Mouse (Mus musculus) intestine, embryonic 14.5 days (tissue): ENCODE data around the gene Crb2. TPM values are rescaled to one million over a fixed set of nuclear protein-coding genes. Genes with fewer than 3 reads are reported as not detected.

ENCODE experiments used
- ATAC-seq: fragments of 200-750 bp; cut with Nextera tagmentation; replicated peaks from 2 replicates; pipeline ENCODE4 v1.8.0; 2017; ENCODE audit warnings: low read depth, moderate number of reproducible peaks, moderate TSS enrichment, moderate library complexity; ENCODE audit not compliant: low FRiP score, low TSS enrichment
- DNase-seq: peaks from one replicate; pipeline ENCODE4 v3.0.0-alpha.2; 2018; ENCODE audit warnings: low spot score
- H3K27ac ChIP-seq: fragments of 300-500 bp; sonication (generic); 2 replicates; pipeline ENCODE4 v1.5.1; 2014; ENCODE audit warnings: low read depth, mild to moderate bottlenecking, control low read depth
- H3K27me3 ChIP-seq: fragments of 300-500 bp; sonication (generic); replicated peaks from 2 replicates; pipeline ENCODE4 v1.6.1; 2014; ENCODE audit warnings: low read length, control low read depth; ENCODE audit not compliant: control insufficient read depth, insufficient read depth
- H3K36me3 ChIP-seq: fragments of 300-500 bp; sonication (generic); 2 replicates; pipeline ENCODE4 v1.6.1; 2014; ENCODE audit warnings: low read length, control low read depth; ENCODE audit not compliant: control insufficient read depth, insufficient read depth
- H3K4me1 ChIP-seq: fragments of 300-500 bp; sonication (generic); replicated peaks from 2 replicates; pipeline ENCODE4 v1.6.1; 2014; ENCODE audit warnings: low read length, control low read depth, mixed read lengths; ENCODE audit not compliant: control insufficient read depth, insufficient read depth
- H3K4me2 ChIP-seq: fragments of 300-500 bp; sonication (generic); 2 replicates; pipeline ENCODE4 v1.6.1; 2014; ENCODE audit warnings: low read length
- H3K4me3 ChIP-seq: fragments of 300-500 bp; sonication (generic); 2 replicates; pipeline ENCODE4 v1.5.1; 2014; ENCODE audit warnings: low read depth, low read length, control low read depth, mixed read lengths
- H3K9ac ChIP-seq: fragments of 300-500 bp; sonication (generic); 2 replicates; pipeline ENCODE4 v1.6.1; 2014; ENCODE audit warnings: mild to moderate bottlenecking, low read length
- H3K9me3 ChIP-seq: fragments of 300-500 bp; sonication (generic); 2 replicates; pipeline ENCODE4 v1.6.1; 2016; ENCODE audit warnings: low read length, control low read depth; ENCODE audit not compliant: control insufficient read depth
- WGBS: fragments of 180-500 bp; shearing (Covaris S2); extraction: QIAGEN DNeasy Blood & Tissue Kit; methylation state at CpG from one replicate; pipeline ENCODE4 v1.1.7; 2014; 5-methylcytosine and 5-hydroxymethylcytosine counted together
- polyA plus RNA-seq: library from polyadenylated mRNA; unstranded; fragments of >200 nt; fragmentation: Nextera tagmentation; extraction: Ambion mirVana; gene quantifications from 2 replicates; pipeline ENCODE4 v1.2.1, GENCODE M21; 2014

Gene Crb2
- polyA plus RNA-seq, 1 experiment from 2014 or later = 4.2 TPM

DNA sequence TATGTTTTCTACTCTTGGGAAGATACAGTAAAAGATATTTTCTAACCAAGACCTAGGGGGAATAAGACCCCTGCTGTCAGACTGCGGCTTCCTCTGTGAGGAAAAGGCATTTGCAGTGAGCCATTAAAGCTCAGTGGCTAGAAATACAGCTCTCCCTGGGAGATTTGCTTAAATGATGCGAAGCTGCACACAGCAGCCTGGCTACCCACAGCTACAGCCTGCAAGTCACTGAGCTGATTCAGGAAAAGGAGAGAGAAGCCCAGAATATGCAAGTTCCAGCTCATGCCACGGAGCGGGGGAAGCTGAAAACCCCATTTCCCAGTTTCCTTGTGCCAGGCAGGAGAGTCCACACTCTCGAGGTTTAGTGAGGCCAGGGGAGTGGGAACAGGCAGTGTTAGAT, 46.1 kb downstream of the Crb2 start:
- H3K4me1 ChIP-seq = 0 out of 2 replicates have a peak, but pooled peaks cover 7% of the 10 kb centered on the region
- no peak overlapping the region for H3K4me2 ChIP-seq
- no peaks in the 10 kb centered on the region for H3K36me3 ChIP-seq
- WGBS = 81% methylated on average over 5 of the region's 5 CpGs
- no peak for DNase-seq
- H3K27me3 ChIP-seq = no peaks in the 10 kb centered on the region
- no peaks in the 10 kb centered on the region for H3K9me3 ChIP-seq
- ATAC-seq = no peak
- H3K27ac ChIP-seq = no peak overlapping the region
- no peak overlapping the region for H3K9ac ChIP-seq
- no peak overlapping the region for H3K4me3 ChIP-seq

GRCm38 (mm10) chr2:37823826-37824225, 47.8 kb downstream of the Crb2 start:
- H3K36me3 ChIP-seq = no peaks in the 10 kb centered on the region
- H3K9ac ChIP-seq = no peak overlapping the region
- no peaks in the 10 kb centered on the region for H3K27me3 ChIP-seq
- no peak overlapping the region for H3K4me2 ChIP-seq
- H3K27ac ChIP-seq = no peak overlapping the region
- H3K9me3 ChIP-seq = no peaks in the 10 kb centered on the region
- DNase-seq = no peak
- no peak for ATAC-seq
- no peak overlapping the region for H3K4me3 ChIP-seq
- 0 out of 2 replicates have a peak, but pooled peaks cover 7% of the 10 kb centered on the region for H3K4me1 ChIP-seq
- 83% methylated on average over 2 of the region's 2 CpGs for WGBS

DNA sequence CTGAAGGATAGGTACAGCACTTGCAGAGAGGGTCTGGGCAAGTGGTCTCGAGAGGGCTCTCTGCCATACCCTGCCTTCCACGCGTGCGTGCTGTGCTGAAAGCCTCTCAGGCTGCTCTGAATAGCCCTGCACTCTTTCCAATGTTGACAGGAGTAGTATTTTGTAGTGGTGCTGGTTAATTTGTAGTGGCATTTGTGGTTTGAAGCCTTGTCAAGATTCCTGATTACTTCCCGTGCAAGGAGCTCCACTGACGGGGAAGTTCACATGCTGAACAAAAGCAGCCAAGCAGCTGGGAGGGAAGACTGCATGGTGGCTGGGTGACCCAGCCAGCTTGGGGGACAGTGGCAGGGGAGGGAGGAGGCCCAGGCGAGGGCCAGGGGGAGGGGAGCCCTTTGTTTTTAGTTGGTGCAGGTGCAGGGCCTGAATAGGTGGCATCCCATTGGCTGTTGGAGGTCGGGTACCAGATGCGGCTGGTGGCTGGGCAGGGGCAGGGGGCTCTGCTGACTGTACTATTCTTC, 53.8 kb downstream of the Crb2 start:
- Histone ChIP-seq H3K9me3 (no peaks in the 10 kb centered on the region), H3K36me3 (no peaks in the 10 kb centered on the region), H3K4me1 (no peaks in the 10 kb centered on the region), H3K4me3 (no peak overlapping the region), H3K27ac (no peak overlapping the region), H3K4me2 (no peak overlapping the region), H3K27me3 (no peaks in the 10 kb centered on the region), H3K9ac (no peak overlapping the region)
- ATAC-seq (no peak), DNase-seq (no peak)
- 55% methylated on average over 9 of the region's 9 CpGs for WGBS

DNA sequence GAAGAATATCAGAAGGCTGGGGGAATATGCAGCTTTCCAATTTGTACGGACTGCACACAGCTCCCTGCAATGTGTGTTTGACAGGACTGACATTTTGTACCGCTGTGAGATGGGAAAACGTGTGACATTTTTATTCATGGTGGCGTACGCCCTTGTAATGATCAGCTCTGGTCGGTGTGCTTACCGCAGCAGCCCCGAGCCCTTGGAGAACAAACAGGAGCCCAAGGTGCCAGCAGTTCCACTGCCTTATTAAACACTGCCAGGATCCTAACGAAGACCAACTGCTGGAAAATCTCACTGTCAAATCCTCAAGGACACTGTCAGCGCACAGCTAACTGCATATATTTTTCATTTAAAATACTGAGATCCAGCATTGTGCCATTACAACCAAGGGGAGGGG, 56.2 kb downstream of the Crb2 start:
- Histone ChIP-seq H3K4me2 (no peak overlapping the region), H3K9ac (no peak overlapping the region), H3K27me3 (no peaks in the 10 kb centered on the region), H3K4me1 (no peaks in the 10 kb centered on the region), H3K9me3 (no peaks in the 10 kb centered on the region), H3K4me3 (no peak overlapping the region), H3K36me3 (no peaks in the 10 kb centered on the region), H3K27ac (no peak overlapping the region)
- 58% methylated on average over 10 of the region's 10 CpGs for WGBS
- DNase-seq (no peak), ATAC-seq (no peak)

GRCm38 (mm10) chr2:37836926-37837325, 60.9 kb downstream of the Crb2 start:
- Histone ChIP-seq H3K4me3 (no peak overlapping the region), H3K36me3 (no peaks in the 10 kb centered on the region), H3K9me3 (no peaks in the 10 kb centered on the region), H3K9ac (no peak overlapping the region), H3K27me3 (no peaks in the 10 kb centered on the region), H3K27ac (no peak overlapping the region), H3K4me1 (no peaks in the 10 kb centered on the region), H3K4me2 (no peak overlapping the region)
- ATAC-seq = no peak
- no peak for DNase-seq
- WGBS = 94% methylated on average over 3 of the region's 3 CpGs

DNA sequence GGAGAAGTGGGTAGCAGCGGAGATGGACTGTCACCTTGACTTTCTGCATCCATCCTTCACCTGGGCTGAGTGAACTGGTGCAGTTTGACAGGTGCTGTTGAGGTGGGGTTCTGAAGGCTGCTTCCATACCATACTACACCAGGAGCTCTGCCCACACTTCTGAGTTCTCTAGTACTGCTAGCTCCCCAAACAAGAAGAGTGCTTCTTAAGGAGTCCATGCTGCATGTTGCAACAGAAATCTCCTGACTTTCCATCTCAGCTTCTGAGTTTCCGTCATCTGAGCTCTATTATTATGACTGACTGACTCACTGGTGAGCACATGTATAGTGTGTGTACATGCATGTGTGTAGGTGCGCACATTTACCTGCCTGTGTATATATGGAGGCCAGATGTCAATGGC, 61.5 kb downstream of the Crb2 start:
- Histone ChIP-seq H3K9ac (no peak overlapping the region), H3K27me3 (no peaks in the 10 kb centered on the region), H3K4me1 (no peaks in the 10 kb centered on the region), H3K9me3 (no peaks in the 10 kb centered on the region), H3K4me2 (no peak overlapping the region), H3K36me3 (no peaks in the 10 kb centered on the region), H3K27ac (no peak overlapping the region), H3K4me3 (no peak overlapping the region)
- no peak for ATAC-seq
- WGBS = 90% methylated on average over 3 of the region's 3 CpGs
- no peak for DNase-seq

DNA sequence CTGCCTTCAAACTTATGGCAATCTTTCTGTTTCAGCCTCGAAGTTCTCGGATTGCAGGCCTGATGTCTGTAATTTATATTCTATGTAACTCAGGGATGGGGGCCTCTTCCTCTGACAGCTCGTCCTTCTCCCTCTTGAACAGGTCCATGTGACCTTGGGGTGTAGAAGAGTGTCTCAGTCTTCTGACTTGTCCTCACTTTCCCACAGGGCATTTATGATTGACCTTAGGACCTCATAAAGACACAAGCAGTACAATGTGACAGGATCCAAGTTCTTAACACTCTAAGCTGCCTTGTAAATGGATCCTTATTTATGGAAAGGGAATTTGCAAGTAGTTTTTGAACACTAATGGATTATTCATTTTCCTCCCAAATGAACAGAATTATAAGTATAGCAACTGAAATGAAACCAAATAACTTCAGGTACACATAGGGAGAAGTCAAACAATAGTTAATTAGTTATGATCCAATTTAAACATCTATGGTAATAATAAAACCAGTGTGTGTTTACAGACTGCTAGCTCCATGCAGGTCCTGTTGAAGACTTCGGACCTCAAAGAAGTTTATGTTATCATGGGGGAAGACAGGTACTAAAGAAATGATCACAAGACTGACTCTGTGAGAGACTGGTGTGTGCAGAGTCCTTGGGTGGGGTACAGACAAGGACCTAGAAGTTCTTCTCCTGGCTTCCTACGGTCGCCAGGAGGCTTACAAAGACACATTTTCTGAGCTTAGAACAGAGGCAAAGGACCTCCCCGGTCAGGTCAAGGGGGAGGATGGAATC, 62.3 kb downstream of the Crb2 start:
- Histone ChIP-seq H3K36me3 (no peaks in the 10 kb centered on the region), H3K9me3 (no peaks in the 10 kb centered on the region), H3K27ac (no peak overlapping the region), H3K4me3 (no peak overlapping the region), H3K9ac (no peak overlapping the region), H3K4me1 (no peaks in the 10 kb centered on the region), H3K27me3 (no peaks in the 10 kb centered on the region), H3K4me2 (no peak overlapping the region)
- 63% methylated on average over 7 of the region's 7 CpGs for whole genome bisulfite sequencing
- DNase-seq (no peak), ATAC-seq (no peak)

DNA sequence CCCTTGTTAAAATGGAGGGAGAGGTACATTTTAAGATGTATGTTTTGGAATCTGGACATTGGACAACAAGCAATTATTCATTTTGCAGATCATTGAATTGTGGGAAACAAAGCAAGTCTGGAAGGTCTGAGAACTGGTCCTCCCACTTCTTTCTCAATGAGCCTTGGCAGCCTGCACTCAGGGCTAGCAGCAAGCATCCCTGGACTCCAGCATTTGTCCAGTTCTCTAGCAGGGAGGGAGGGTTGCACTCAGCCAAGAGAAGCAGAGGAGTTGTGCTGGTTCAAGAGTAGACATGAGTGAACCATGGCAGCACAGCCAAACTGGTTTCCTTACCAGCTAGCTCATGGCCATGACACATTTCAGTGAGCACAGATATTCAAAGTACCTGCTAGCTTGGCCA, 63.9 kb downstream of the Crb2 start:
- H3K4me1 ChIP-seq = no peaks in the 10 kb centered on the region
- DNase-seq (no peak), ATAC-seq (no peak)
- H3K9me3 ChIP-seq = no peaks in the 10 kb centered on the region
- H3K9ac ChIP-seq = no peak overlapping the region
- no peak overlapping the region for H3K27ac ChIP-seq
- H3K27me3 ChIP-seq = no peaks in the 10 kb centered on the region
- no peak overlapping the region for H3K4me2 ChIP-seq
- no peak overlapping the region for H3K4me3 ChIP-seq
- no peaks in the 10 kb centered on the region for H3K36me3 ChIP-seq

- DNase-seq (no peak), ATAC-seq (no peak)
- H3K4me1 ChIP-seq = no peaks in the 10 kb centered on the region
- no peak overlapping the region for H3K4me2 ChIP-seq
- no peak overlapping the region for H3K4me3 ChIP-seq
- H3K9ac ChIP-seq = no peak overlapping the region
- no peak overlapping the region for H3K27ac ChIP-seq
- H3K27me3 ChIP-seq = no peaks in the 10 kb centered on the region
- H3K36me3 ChIP-seq = no peaks in the 10 kb centered on the region
- WGBS = 21% methylated on average over 7 of the region's 7 CpGs
- H3K9me3 ChIP-seq = no peaks in the 10 kb centered on the region
Measured at GRCm38 (mm10) chr2:37842151-37842569, 66.1 kb downstream of the Crb2 start.
